Mouse (Mus musculus) stomach, embryonic 16.5 days (tissue): Measurements from ENCODE around the gene Otx1. TPM values are rescaled to one million over a fixed set of nuclear protein-coding genes. Genes with fewer than 3 reads are reported as not detected.
A peak's percentile ranks its signal among the peaks of the same experiment; 100 is the strongest.

ENCODE experiments used
- ATAC-seq: fragments of 200-750 bp; cut with Nextera tagmentation; 2 replicates; pipeline ENCODE4 v1.8.0; 2017; ENCODE audit warnings: moderate number of reproducible peaks, moderate TSS enrichment; ENCODE audit not compliant: insufficient read depth, low FRiP score
- H3K27ac ChIP-seq: fragments of 300-500 bp; sonication (generic); 2 replicates; pipeline ENCODE4 v1.5.1; 2014; ENCODE audit warnings: low read length
- H3K27me3 ChIP-seq: fragments of 300-500 bp; sonication (generic); 2 replicates; pipeline ENCODE4 v1.6.1; 2014; ENCODE audit warnings: low read length, control low read depth, mixed read lengths; ENCODE audit not compliant: control insufficient read depth, insufficient read depth
- H3K36me3 ChIP-seq: fragments of 300-500 bp; sonication (generic); 2 replicates; pipeline ENCODE4 v1.6.1; 2014; ENCODE audit warnings: low read length; ENCODE audit not compliant: control insufficient read depth, insufficient read depth
- H3K4me1 ChIP-seq: fragments of 300-500 bp; sonication (generic); 2 replicates; pipeline ENCODE4 v1.6.1; 2014; ENCODE audit warnings: low read length, control low read depth, mixed read lengths; ENCODE audit not compliant: control insufficient read depth, insufficient read depth
- H3K4me2 ChIP-seq: fragments of 300-500 bp; sonication (generic); 2 replicates; pipeline ENCODE4 v1.6.1; 2014; ENCODE audit warnings: low read depth, low read length, mixed read lengths
- H3K4me3 ChIP-seq: fragments of 300-500 bp; sonication (generic); replicated peaks from 2 replicates; pipeline ENCODE4 v1.5.1; 2014; ENCODE audit warnings: mild to moderate bottlenecking, low read length
- H3K9ac ChIP-seq: fragments of 300-500 bp; sonication (generic); 2 replicates; pipeline ENCODE4 v1.6.1; 2014; ENCODE audit warnings: low read length
- H3K9me3 ChIP-seq: fragments of 300-500 bp; sonication (generic); replicated peaks from 2 replicates; pipeline ENCODE4 v1.6.1; 2016; ENCODE audit warnings: low read length, control low read depth; ENCODE audit not compliant: control insufficient read depth
- WGBS: fragments of 180-500 bp; shearing (Covaris S2); extraction: QIAGEN DNeasy Blood & Tissue Kit; methylation state at CpG from one replicate; pipeline ENCODE4 v1.1.7; 2014; 5-methylcytosine and 5-hydroxymethylcytosine counted together
- polyA plus RNA-seq: library from polyadenylated mRNA; unstranded; fragments of >200 nt; fragmentation: Nextera tagmentation; extraction: Ambion mirVana; gene quantifications from 2 replicates; pipeline ENCODE4 v1.2.1, GENCODE M21; 2015

The Otx1 gene
- polyA plus RNA-seq, 1 experiment from 2014 or later: 0.09 TPM

GRCm38 (mm10) chr11:22008129-22008596 lies 5.5 kb upstream of the Otx1 start:
- ATAC-seq: no peak

GRCm38 (mm10) chr11:22007781-22008110 lies 5.0 kb upstream of the Otx1 start:
- Histone ChIP-seq H3K36me3 (no peaks in the 10 kb centered on the region), H3K4me1 (peaks cover 5% of the 10 kb centered on the region; the same call in 1 of the 2 replicates), H3K9ac (no peak overlapping the region), H3K9me3 (no peaks in the 10 kb centered on the region), H3K4me3 (no peak overlapping the region), H3K27me3 (peaks cover 51% of the 10 kb centered on the region), H3K27ac (no peak overlapping the region), H3K4me2 (no peak overlapping the region)
- 14% methylated on average over 6 of the region's 6 CpGs for WGBS
- ATAC-seq: no peak

More at GRCm38 (mm10) chr11:22008129-22008596, 5.5 kb upstream of the Otx1 start:
- peaks cover 4% of the 10 kb centered on the region; the same call in 1 of the 2 replicates for H3K4me1 ChIP-seq
- H3K27ac ChIP-seq: no peak overlapping the region
- no peaks in the 10 kb centered on the region for H3K36me3 ChIP-seq
- no peak overlapping the region for H3K9ac ChIP-seq
- H3K4me2 ChIP-seq: no peak overlapping the region
- WGBS: 23% methylated on average over 10 of the region's 10 CpGs
- H3K9me3 ChIP-seq: no peaks in the 10 kb centered on the region
- no peak overlapping the region for H3K4me3 ChIP-seq
- H3K27me3 ChIP-seq: peaks cover 51% of the 10 kb centered on the region

- whole genome bisulfite sequencing: 35% methylated on average over 20 of the region's 20 CpGs
- Histone ChIP-seq H3K36me3 (no peaks in the 10 kb centered on the region), H3K4me1 (peaks cover 10% of the 10 kb centered on the region; the same call in 1 of the 2 replicates), H3K4me2 (no peak overlapping the region), H3K4me3 (no peak overlapping the region), H3K27ac (no peak overlapping the region), H3K9me3 (no peaks in the 10 kb centered on the region), H3K27me3 (peaks cover 51% of the 10 kb centered on the region), H3K9ac (no peak overlapping the region)
- no peak for ATAC-seq
Measured at GRCm38 (mm10) chr11:22007088-22007780, 4.5 kb upstream of the Otx1 start.

- ATAC-seq: no peak
- Histone ChIP-seq H3K36me3 (no peaks in the 10 kb centered on the region), H3K4me1 (peaks cover 14% of the 10 kb centered on the region; the same call in 1 of the 2 replicates), H3K4me3 (no peak overlapping the region), H3K9me3 (no peaks in the 10 kb centered on the region), H3K27me3 (peaks cover 56% of the 10 kb centered on the region), H3K27ac (no peak overlapping the region), H3K9ac (no peak overlapping the region), H3K4me2 (no peak overlapping the region)
- WGBS: 63% methylated on average over 12 of the region's 12 CpGs
Measured at GRCm38 (mm10) chr11:22006471-22007087, 3.9 kb upstream of the Otx1 start.

GRCm38 (mm10) chr11:22005281-22005870 lies 2.7 kb upstream of the Otx1 start:
- ATAC-seq: no peak
- Histone ChIP-seq H3K9ac (no peak overlapping the region), H3K4me2 (no peak overlapping the region), H3K4me1 (peaks cover 23% of the 10 kb centered on the region; the same call in 1 of the 2 replicates), H3K9me3 (no peaks in the 10 kb centered on the region), H3K36me3 (no peaks in the 10 kb centered on the region), H3K27ac (no peak overlapping the region), H3K27me3 (peaks cover 65% of the 10 kb centered on the region), H3K4me3 (no peak overlapping the region)
- WGBS: 52% methylated on average over 9 of the region's 9 CpGs

- H3K4me3 ChIP-seq: peak overlapping the region; percentile 14; the same call in 1 of the 2 replicates
- ATAC-seq: no peak
- 11% methylated on average over 18 of the region's 18 CpGs for WGBS
Measured at GRCm38 (mm10) chr11:22004331-22004841, 1.7 kb upstream of the Otx1 start.

GRCm38 (mm10) chr11:22003341-22003981 lies 764 bp upstream of the Otx1 start:
- WGBS: 3% methylated on average over 31 of the region's 31 CpGs

More at GRCm38 (mm10) chr11:22004331-22004841, 1.7 kb upstream of the Otx1 start:
- Histone ChIP-seq H3K9me3 (no peaks in the 10 kb centered on the region), H3K27ac (no peak overlapping the region), H3K27me3 (peaks cover 71% of the 10 kb centered on the region), H3K4me2 (no peak overlapping the region), H3K36me3 (no peaks in the 10 kb centered on the region), H3K9ac (no peak overlapping the region), H3K4me1 (peaks cover 23% of the 10 kb centered on the region; the same call in 1 of the 2 replicates)

GRCm38 (mm10) chr11:22002062-22002782 lies 475 bp downstream of the Otx1 start:
- peak overlapping the region; percentile 53 for H3K4me3 ChIP-seq
- H3K4me2 ChIP-seq: peak overlapping the region; percentile 81
- peaks cover 82% of the 10 kb centered on the region for H3K27me3 ChIP-seq
- peaks cover 23% of the 10 kb centered on the region; the same call in 1 of the 2 replicates for H3K4me1 ChIP-seq
- no peaks in the 10 kb centered on the region for H3K9me3 ChIP-seq
- no peak overlapping the region for H3K27ac ChIP-seq
- H3K9ac ChIP-seq: peak overlapping the region; percentile 66
- WGBS: under 1% methylated on average over 34 of the region's 34 CpGs
- ATAC-seq: no peak
- no peaks in the 10 kb centered on the region for H3K36me3 ChIP-seq

More at GRCm38 (mm10) chr11:22003341-22003981, 764 bp upstream of the Otx1 start:
- ATAC-seq: no peak
- no peak overlapping the region for H3K4me2 ChIP-seq
- H3K9me3 ChIP-seq: no peaks in the 10 kb centered on the region
- no peak overlapping the region for H3K9ac ChIP-seq
- H3K36me3 ChIP-seq: no peaks in the 10 kb centered on the region
- H3K27me3 ChIP-seq: peaks cover 80% of the 10 kb centered on the region
- no peak overlapping the region for H3K4me3 ChIP-seq
- H3K4me1 ChIP-seq: peaks cover 23% of the 10 kb centered on the region; the same call in 1 of the 2 replicates
- no peak overlapping the region for H3K27ac ChIP-seq
